Mouse (Mus musculus) MEL (cell line): ENCODE measurements around the gene Med25.

ENCODE experiments used
- CTCF ChIP-seq, 3 experiments: IDR thresholded peaks in 2 of 3; conservative IDR thresholded peaks in 1 of 3; 2 replicates each; pipeline ENCODE4 v1.5.1; 2011 to 2012; ENCODE audit warnings: low read length in 3 of 3, low read depth in 2 of 3, mild to moderate bottlenecking in 2 of 3, improper control_type of control experiment in 1 of 3, inconsistent platforms in 1 of 3, mixed read lengths in 1 of 3, moderate library complexity in 1 of 3; ENCODE audit not compliant: control insufficient read depth in 1 of 3, insufficient read depth in 1 of 3, poor library complexity in 1 of 3, severe bottlenecking in 1 of 3
- MAZ ChIP-seq: IDR thresholded peaks from 2 replicates; pipeline ENCODE4 v1.6.1; 2012; ENCODE audit warnings: low read depth, mild to moderate bottlenecking, inconsistent platforms, low read length, improper control_type of control experiment
- MYC ChIP-seq: IDR thresholded peaks from 2 replicates; pipeline ENCODE4 v1.6.1; 2011; ENCODE audit warnings: low read depth, mild to moderate bottlenecking, low read length, improper control_type of control experiment, moderate library complexity
- POLR2A ChIP-seq, 2 experiments: IDR thresholded peaks; 2 replicates each; pipeline ENCODE4 v1.6.1; 2011 to 2012; ENCODE audit warnings: low read length in 2 of 2, mild to moderate bottlenecking in 2 of 2, control low read depth in 1 of 2, improper control_type of control experiment in 1 of 2, low read depth in 1 of 2, moderate library complexity in 1 of 2; ENCODE audit not compliant: control insufficient read depth in 1 of 2, insufficient read depth in 1 of 2, poor library complexity in 1 of 2
- POLR2AphosphoS2 ChIP-seq: IDR thresholded peaks from 2 replicates; pipeline ENCODE4 v1.6.1; 2011; ENCODE audit warnings: low read length, improper control_type of control experiment
- SIN3A ChIP-seq: IDR thresholded peaks from 2 replicates; pipeline ENCODE4 v1.6.1; 2012; ENCODE audit warnings: low read length, improper control_type of control experiment, inconsistent platforms
- ZMIZ1 ChIP-seq: IDR thresholded peaks from 2 replicates; pipeline ENCODE4 v1.6.1; 2012; ENCODE audit warnings: low read depth, mild to moderate bottlenecking, inconsistent platforms, low read length, improper control_type of control experiment, moderate library complexity

DNA sequence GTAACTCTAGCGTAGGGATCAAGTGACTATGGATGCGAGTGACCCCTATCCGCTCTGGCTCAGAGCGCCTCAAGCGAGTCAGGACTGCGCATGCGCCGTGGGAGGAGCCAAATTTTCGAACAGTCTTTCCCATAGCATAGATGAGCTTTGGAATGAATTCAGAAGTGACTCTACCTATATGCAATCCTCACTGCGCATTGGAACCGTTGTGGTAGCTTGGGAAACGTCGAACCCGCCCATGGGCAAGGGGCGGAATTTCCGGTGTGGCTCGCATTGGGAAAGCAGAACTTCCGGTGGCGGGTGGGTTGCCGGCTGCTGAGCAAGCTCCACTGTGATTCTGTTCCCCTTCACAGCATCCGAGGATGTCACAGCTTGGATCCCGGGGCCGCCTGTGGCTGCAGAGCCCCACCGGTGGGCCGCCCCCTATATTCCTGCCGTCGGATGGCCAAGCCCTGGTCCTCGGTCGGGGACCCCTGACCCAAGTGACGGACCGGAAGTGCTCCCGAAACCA is 35.4 kb downstream of the Med25 start, which contains the start of gene Pnkp:
- no peak for TF ChIP-seq CTCF (IDR thresholded peaks at IDR 0.05 in 2 of 3, conservative IDR thresholded peaks at IDR 0.05 in 1 of 3; ENCODE audit: control insufficient read depth in 1 of 3, insufficient read depth in 1 of 3, low read depth in 2 of 3, low read length in 3 of 3, poor library complexity in 1 of 3, severe bottlenecking in 1 of 3)
- peak; percentile 62 to 79; a peak in 3 of 4 replicates for TF ChIP-seq POLR2A (IDR thresholded peaks at IDR 0.05; ENCODE audit: control insufficient read depth in 1 of 2, insufficient read depth in 1 of 2, low read depth in 1 of 2, low read length in 2 of 2, poor library complexity in 1 of 2)
- TF ChIP-seq MYC = no peak
- TF ChIP-seq MAZ = 0 out of 2 replicates have a peak, but pooled peaks have one; percentile 26
- no peak for TF ChIP-seq POLR2AphosphoS2
- peak; percentile 78 for TF ChIP-seq SIN3A
- peak; percentile 22; the same call in 1 of the 2 replicates for TF ChIP-seq ZMIZ1
